Mouse (Mus musculus): Measurements from ENCODE around the gene Fgfrl1. TPM values are rescaled to one million over a fixed set of nuclear protein-coding genes. Genes with fewer than 3 reads are reported as not detected.

The Fgfrl1 gene
- polyA plus RNA-seq, 1 experiment: 12.6 TPM

DNA sequence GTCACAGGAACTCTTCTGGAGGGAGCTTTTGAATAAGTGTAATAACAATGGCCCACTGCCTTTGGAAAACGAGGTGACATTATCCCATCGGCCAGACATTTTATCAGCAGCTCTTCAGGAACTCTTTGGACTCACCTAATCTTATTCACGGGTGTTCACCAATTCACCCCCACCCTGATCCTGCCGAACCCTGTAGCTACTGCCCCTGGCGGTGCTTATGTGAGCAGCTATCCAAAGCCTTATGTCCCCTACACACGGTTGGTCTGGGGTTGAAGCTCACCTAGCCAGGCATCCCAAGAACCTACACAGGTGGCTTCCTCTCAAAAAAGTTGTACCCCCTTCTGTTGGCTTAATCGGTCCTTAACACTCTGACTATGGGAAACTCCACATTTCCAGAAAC lies 27.6 kb downstream of the Fgfrl1 start:
- WGBS: 65% methylated on average over 7 of the region's 7 CpGs
- no peaks in the 10 kb centered on the region for H3K27me3 ChIP-seq (ENCODE audit: control insufficient read depth, insufficient read depth, low read length)
- H3K4me3 ChIP-seq (ENCODE audit: extremely low read depth, insufficient read depth, insufficient read length): no peak overlapping the region
- no peaks in the 10 kb centered on the region for H3K36me3 ChIP-seq (ENCODE audit: control insufficient read depth, insufficient read depth, low read length)
- no peak for TF ChIP-seq POLR2A (IDR thresholded peaks at IDR 0.05; ENCODE audit: low read depth, low read length)
- no peak for TF ChIP-seq CTCF (IDR thresholded peaks at IDR 0.05; ENCODE audit: extremely low read depth, insufficient read depth, insufficient read length, insufficient replicate concordance)
- H3K27ac ChIP-seq (ENCODE audit: insufficient read depth, low read length): no peak overlapping the region
- DNase-seq (ENCODE audit: low read depth in 1 of 2, low spot score in 2 of 2): no peak
- H3K4me1 ChIP-seq (ENCODE audit: control insufficient read depth, insufficient read depth, insufficient read length): no peaks in the 10 kb centered on the region

- WGBS: 50% methylated on average over 2 of the region's 2 CpGs
Measured at GRCm38 (mm10) chr5:108724006-108724405, 31.8 kb downstream of the Fgfrl1 start.

GRCm38 (mm10) chr5:108726557-108727248 lies 34.5 kb downstream of the Fgfrl1 start:
- 31% methylated on average over 5 of the region's 5 CpGs for WGBS
- DNase-seq (ENCODE audit: low read depth in 1 of 2, low spot score in 2 of 2): peak in 1 of 2 experiments; percentile 36

More at GRCm38 (mm10) chr5:108724006-108724405, 31.8 kb downstream of the Fgfrl1 start:
- no peak for DNase-seq (ENCODE audit: low read depth in 1 of 2, low spot score in 2 of 2)
- no peak overlapping the region for H3K4me3 ChIP-seq (ENCODE audit: extremely low read depth, insufficient read depth, insufficient read length)
- H3K4me1 ChIP-seq (ENCODE audit: control insufficient read depth, insufficient read depth, insufficient read length): no peaks in the 10 kb centered on the region
- no peaks in the 10 kb centered on the region for H3K36me3 ChIP-seq (ENCODE audit: control insufficient read depth, insufficient read depth, low read length)
- H3K27me3 ChIP-seq (ENCODE audit: control insufficient read depth, insufficient read depth, low read length): no peaks in the 10 kb centered on the region
- TF ChIP-seq POLR2A (IDR thresholded peaks at IDR 0.05; ENCODE audit: low read depth, low read length) (no peak), CTCF (IDR thresholded peaks at IDR 0.05; ENCODE audit: extremely low read depth, insufficient read depth, insufficient read length, insufficient replicate concordance) (no peak)
- no peak overlapping the region for H3K27ac ChIP-seq (ENCODE audit: insufficient read depth, low read length)

GRCm38 (mm10) chr5:108727425-108727824 lies 35.2 kb downstream of the Fgfrl1 start:
- 89% methylated on average over 1 of the region's 1 CpGs for whole genome bisulfite sequencing
- no peaks in the 10 kb centered on the region for H3K4me1 ChIP-seq (ENCODE audit: control insufficient read depth, insufficient read depth, insufficient read length)
- TF ChIP-seq CTCF (IDR thresholded peaks at IDR 0.05; ENCODE audit: extremely low read depth, insufficient read depth, insufficient read length, insufficient replicate concordance) (no peak), POLR2A (IDR thresholded peaks at IDR 0.05; ENCODE audit: low read depth, low read length) (no peak)
- no peak overlapping the region for H3K4me3 ChIP-seq (ENCODE audit: extremely low read depth, insufficient read depth, insufficient read length)
- DNase-seq (ENCODE audit: low read depth in 1 of 2, low spot score in 2 of 2): no peak
- no peaks in the 10 kb centered on the region for H3K36me3 ChIP-seq (ENCODE audit: control insufficient read depth, insufficient read depth, low read length)
- H3K27me3 ChIP-seq (ENCODE audit: control insufficient read depth, insufficient read depth, low read length): no peaks in the 10 kb centered on the region
- H3K27ac ChIP-seq (ENCODE audit: insufficient read depth, low read length): no peak overlapping the region

More at GRCm38 (mm10) chr5:108726557-108727248, 34.5 kb downstream of the Fgfrl1 start:
- Histone ChIP-seq H3K4me3 (ENCODE audit: extremely low read depth, insufficient read depth, insufficient read length) (no peak overlapping the region), H3K36me3 (ENCODE audit: control insufficient read depth, insufficient read depth, low read length) (no peaks in the 10 kb centered on the region), H3K27ac (ENCODE audit: insufficient read depth, low read length) (no peak overlapping the region), H3K27me3 (ENCODE audit: control insufficient read depth, insufficient read depth, low read length) (no peaks in the 10 kb centered on the region), H3K4me1 (ENCODE audit: control insufficient read depth, insufficient read depth, insufficient read length) (no peaks in the 10 kb centered on the region)
- TF ChIP-seq POLR2A (IDR thresholded peaks at IDR 0.05; ENCODE audit: low read depth, low read length) (no peak), CTCF (IDR thresholded peaks at IDR 0.05; ENCODE audit: extremely low read depth, insufficient read depth, insufficient read length, insufficient replicate concordance) (peak; percentile 64; the same call in 1 of the 2 replicates)

GRCm38 (mm10) chr5:108741844-108742243 lies 49.7 kb downstream of the Fgfrl1 start:
- no peak for DNase-seq (ENCODE audit: low read depth in 1 of 2, low spot score in 2 of 2)
- 70% methylated on average over 2 of the region's 2 CpGs for WGBS
- H3K27me3 ChIP-seq (ENCODE audit: control insufficient read depth, insufficient read depth, low read length): no peaks in the 10 kb centered on the region
- H3K4me1 ChIP-seq (ENCODE audit: control insufficient read depth, insufficient read depth, insufficient read length): no peaks in the 10 kb centered on the region
- TF ChIP-seq CTCF (IDR thresholded peaks at IDR 0.05; ENCODE audit: extremely low read depth, insufficient read depth, insufficient read length, insufficient replicate concordance) (no peak), POLR2A (IDR thresholded peaks at IDR 0.05; ENCODE audit: low read depth, low read length) (no peak)
- no peaks in the 10 kb centered on the region for H3K36me3 ChIP-seq (ENCODE audit: control insufficient read depth, insufficient read depth, low read length)
- H3K4me3 ChIP-seq (ENCODE audit: extremely low read depth, insufficient read depth, insufficient read length): no peak overlapping the region
- no peak overlapping the region for H3K27ac ChIP-seq (ENCODE audit: insufficient read depth, low read length)

- no peak for DNase-seq (ENCODE audit: low read depth in 1 of 2, low spot score in 2 of 2)
- WGBS: 70% methylated on average over 2 of the region's 2 CpGs
- no peak overlapping the region for H3K27ac ChIP-seq (ENCODE audit: insufficient read depth, low read length)
- no peak overlapping the region for H3K4me3 ChIP-seq (ENCODE audit: extremely low read depth, insufficient read depth, insufficient read length)
- TF ChIP-seq POLR2A (IDR thresholded peaks at IDR 0.05; ENCODE audit: low read depth, low read length) (no peak), CTCF (IDR thresholded peaks at IDR 0.05; ENCODE audit: extremely low read depth, insufficient read depth, insufficient read length, insufficient replicate concordance) (no peak)
- H3K4me1 ChIP-seq (ENCODE audit: control insufficient read depth, insufficient read depth, insufficient read length): no peaks in the 10 kb centered on the region
- H3K36me3 ChIP-seq (ENCODE audit: control insufficient read depth, insufficient read depth, low read length): no peaks in the 10 kb centered on the region
- H3K27me3 ChIP-seq (ENCODE audit: control insufficient read depth, insufficient read depth, low read length): no peaks in the 10 kb centered on the region
Measured at GRCm38 (mm10) chr5:108742596-108742995, 50.4 kb downstream of the Fgfrl1 start.

- TF ChIP-seq POLR2A (IDR thresholded peaks at IDR 0.05; ENCODE audit: low read depth, low read length) (no peak), CTCF (IDR thresholded peaks at IDR 0.05; ENCODE audit: extremely low read depth, insufficient read depth, insufficient read length, insufficient replicate concordance) (no peak)
- no peaks in the 10 kb centered on the region for H3K4me1 ChIP-seq (ENCODE audit: control insufficient read depth, insufficient read depth, insufficient read length)
- no peak overlapping the region for H3K27ac ChIP-seq (ENCODE audit: insufficient read depth, low read length)
- H3K4me3 ChIP-seq (ENCODE audit: extremely low read depth, insufficient read depth, insufficient read length): no peak overlapping the region
- H3K27me3 ChIP-seq (ENCODE audit: control insufficient read depth, insufficient read depth, low read length): no peaks in the 10 kb centered on the region
- DNase-seq (ENCODE audit: low read depth in 1 of 2, low spot score in 2 of 2): no peak
- WGBS: 62% methylated on average over 2 of the region's 2 CpGs
- no peaks in the 10 kb centered on the region for H3K36me3 ChIP-seq (ENCODE audit: control insufficient read depth, insufficient read depth, low read length)
Measured at GRCm38 (mm10) chr5:108743856-108744255, 51.7 kb downstream of the Fgfrl1 start.
